Mouse (Mus musculus) kidney, embryonic 16.5 days (tissue): ENCODE results near the gene Tmem51. TPM values are rescaled to one million over a fixed set of nuclear protein-coding genes. Genes with fewer than 3 reads are reported as not detected.
A peak's percentile ranks its signal among the peaks of the same experiment; 100 is the strongest.
"Not testable (repeated sequence)": the region's sequence is repeated elsewhere in the genome, so short reads cannot be mapped to it uniquely, and the experiment has no call there.

Experiments used
- ATAC-seq: fragments of 200-750 bp; cut with Nextera tagmentation; 2 replicates; pipeline ENCODE4 v1.8.0; 2017; ENCODE audit warnings: moderate TSS enrichment; ENCODE audit not compliant: low FRiP score, low TSS enrichment
- H3K27ac ChIP-seq: fragments of 300-500 bp; sonication (generic); 2 replicates; pipeline ENCODE4 v1.5.1; 2014; ENCODE audit warnings: low read length
- H3K27me3 ChIP-seq: fragments of 300-500 bp; sonication (generic); 2 replicates; pipeline ENCODE4 v1.6.1; 2014; ENCODE audit warnings: low read length, control low read depth, mixed read lengths; ENCODE audit not compliant: insufficient read depth
- H3K36me3 ChIP-seq: fragments of 300-500 bp; sonication (generic); 2 replicates; pipeline ENCODE4 v1.6.1; 2014; ENCODE audit warnings: low read length, control low read depth, mixed read lengths; ENCODE audit not compliant: insufficient read depth
- H3K4me1 ChIP-seq: fragments of 300-500 bp; sonication (generic); 2 replicates; pipeline ENCODE4 v1.6.1; 2014; ENCODE audit warnings: low read length, control low read depth, mixed read lengths; ENCODE audit not compliant: insufficient read depth
- H3K4me2 ChIP-seq: fragments of 300-500 bp; sonication (generic); replicated peaks from 2 replicates; pipeline ENCODE4 v1.6.1; 2014; ENCODE audit warnings: low read depth, low read length
- H3K4me3 ChIP-seq: fragments of 300-500 bp; sonication (generic); 2 replicates; pipeline ENCODE4 v1.5.1; 2014; ENCODE audit warnings: mild to moderate bottlenecking, low read length
- H3K9ac ChIP-seq: fragments of 300-500 bp; sonication (generic); replicated peaks from 2 replicates; pipeline ENCODE4 v1.6.1; 2014; ENCODE audit warnings: low read length
- H3K9me3 ChIP-seq: fragments of 300-500 bp; sonication (generic); 2 replicates; pipeline ENCODE4 v1.6.1; 2016; ENCODE audit warnings: low read length, control low read depth
- WGBS: fragments of 180-500 bp; shearing (Covaris S2); extraction: QIAGEN DNeasy Blood & Tissue Kit; methylation state at CpG from one replicate; pipeline ENCODE4 v1.1.7; 2014; 5-methylcytosine and 5-hydroxymethylcytosine counted together
- polyA plus RNA-seq: library from polyadenylated mRNA; unstranded; fragments of >200 nt; fragmentation: Nextera tagmentation; extraction: Ambion mirVana; gene quantifications from 2 replicates; pipeline ENCODE4 v1.2.1, GENCODE M21; 2015

Gene Tmem51
- polyA plus RNA-seq, 1 experiment from 2014 or later = 41.6 TPM

- Histone ChIP-seq H3K9me3 (no peaks in the 10 kb centered on the region), H3K4me1 (peaks cover 49% of the 10 kb centered on the region), H3K9ac (no peak overlapping the region), H3K4me2 (no peak overlapping the region), H3K36me3 (no peaks in the 10 kb centered on the region), H3K27ac (peak overlapping the region; percentile 79), H3K4me3 (no peak overlapping the region), H3K27me3 (no peaks in the 10 kb centered on the region)
- peak; percentile 53; the same call in 1 of the 2 replicates for ATAC-seq
- WGBS = 46% methylated on average over 20 of the region's 22 CpGs
Observed at GRCm38 (mm10) chr4:142052391-142053132, 31.5 kb downstream of the Tmem51 start.

- ATAC-seq, H3K27me3 ChIP-seq, H3K4me3 ChIP-seq, H3K36me3 ChIP-seq, H3K9ac ChIP-seq, H3K4me2 ChIP-seq, H3K9me3 ChIP-seq: not testable (repeated sequence)
- Histone ChIP-seq H3K27ac (peak overlapping the region; percentile 73), H3K4me1 (peaks cover 56% of the 10 kb centered on the region)
- 78% methylated on average over 6 of the region's 6 CpGs for WGBS
Observed at GRCm38 (mm10) chr4:142051883-142052282, 32.2 kb downstream of the Tmem51 start.

- WGBS = 95% methylated on average over 5 of the region's 5 CpGs
Observed at GRCm38 (mm10) chr4:142049963-142050362, 34.1 kb downstream of the Tmem51 start.

GRCm38 (mm10) chr4:142048391-142048790 lies 35.7 kb downstream of the Tmem51 start:
- ATAC-seq = no peak
- Histone ChIP-seq H3K9me3 (no peaks in the 10 kb centered on the region), H3K4me3 (no peak overlapping the region), H3K4me1 (peaks cover 64% of the 10 kb centered on the region), H3K36me3 (no peaks in the 10 kb centered on the region), H3K27ac (0 out of 2 replicates have a peak overlapping the region, but pooled peaks have one; percentile 85), H3K4me2 (no peak overlapping the region), H3K9ac (no peak overlapping the region), H3K27me3 (no peaks in the 10 kb centered on the region)
- WGBS = 56% methylated on average over 8 of the region's 8 CpGs

More at GRCm38 (mm10) chr4:142049963-142050362, 34.1 kb downstream of the Tmem51 start:
- no peaks in the 10 kb centered on the region for H3K27me3 ChIP-seq
- H3K4me2 ChIP-seq = no peak overlapping the region
- H3K4me3 ChIP-seq = no peak overlapping the region
- no peak overlapping the region for H3K9ac ChIP-seq
- H3K4me1 ChIP-seq = peaks cover 68% of the 10 kb centered on the region
- peak overlapping the region; percentile 40; the same call in 1 of the 2 replicates for H3K27ac ChIP-seq
- no peaks in the 10 kb centered on the region for H3K9me3 ChIP-seq
- ATAC-seq = no peak
- H3K36me3 ChIP-seq = no peaks in the 10 kb centered on the region

- 71% methylated on average over 5 of the region's 5 CpGs for WGBS
- Histone ChIP-seq H3K36me3 (no peaks in the 10 kb centered on the region), H3K4me3 (no peak overlapping the region), H3K9ac (no peak overlapping the region), H3K27ac (peak overlapping the region; percentile 85), H3K4me1 (peaks cover 56% of the 10 kb centered on the region), H3K27me3 (no peaks in the 10 kb centered on the region), H3K4me2 (no peak overlapping the region), H3K9me3 (no peaks in the 10 kb centered on the region)
- ATAC-seq = peak; percentile 70
Observed at GRCm38 (mm10) chr4:142047005-142047404, 37.1 kb downstream of the Tmem51 start.

- ATAC-seq = peak; percentile 50; the same call in 1 of the 2 replicates
- Histone ChIP-seq H3K36me3 (no peaks in the 10 kb centered on the region), H3K9ac (no peak overlapping the region), H3K9me3 (no peaks in the 10 kb centered on the region), H3K4me2 (no peak overlapping the region), H3K4me1 (peaks cover 58% of the 10 kb centered on the region), H3K27me3 (no peaks in the 10 kb centered on the region), H3K4me3 (no peak overlapping the region), H3K27ac (peak overlapping the region; percentile 35; the same call in 1 of the 2 replicates)
- 38% methylated on average over 7 of the region's 7 CpGs for WGBS
Observed at GRCm38 (mm10) chr4:142046496-142046895, 37.6 kb downstream of the Tmem51 start.

GRCm38 (mm10) chr4:142045595-142046163 lies 38.4 kb downstream of the Tmem51 start:
- WGBS = 74% methylated on average over 14 of the region's 14 CpGs
- H3K36me3 ChIP-seq = no peaks in the 10 kb centered on the region
- H3K9ac ChIP-seq = no peak overlapping the region
- H3K4me3 ChIP-seq = no peak overlapping the region
- ATAC-seq = no peak
- peaks cover 63% of the 10 kb centered on the region for H3K4me1 ChIP-seq
- peak overlapping the region; percentile 35 for H3K27ac ChIP-seq
- H3K9me3 ChIP-seq = no peaks in the 10 kb centered on the region
- H3K27me3 ChIP-seq = no peaks in the 10 kb centered on the region
- no peak overlapping the region for H3K4me2 ChIP-seq

GRCm38 (mm10) chr4:142044452-142044851 lies 39.7 kb downstream of the Tmem51 start:
- H3K9me3 ChIP-seq = no peaks in the 10 kb centered on the region
- no peaks in the 10 kb centered on the region for H3K36me3 ChIP-seq
- WGBS = 29% methylated on average over 12 of the region's 12 CpGs
- H3K9ac ChIP-seq = 0 out of 2 replicates have a peak overlapping the region, but pooled peaks have one; percentile 14
- H3K4me2 ChIP-seq = no peak overlapping the region
- H3K27ac ChIP-seq = peak overlapping the region; percentile 70
- no peaks in the 10 kb centered on the region for H3K27me3 ChIP-seq
- peak; percentile 36 for ATAC-seq
- H3K4me3 ChIP-seq = no peak overlapping the region
- peaks cover 57% of the 10 kb centered on the region for H3K4me1 ChIP-seq

GRCm38 (mm10) chr4:142039662-142040353 lies 44.3 kb downstream of the Tmem51 start:
- Histone ChIP-seq H3K36me3 (no peaks in the 10 kb centered on the region; the same call in 1 of the 2 replicates), H3K4me2 (no peak overlapping the region), H3K4me3 (no peak overlapping the region), H3K27me3 (no peaks in the 10 kb centered on the region), H3K9me3 (no peaks in the 10 kb centered on the region), H3K27ac (no peak overlapping the region), H3K4me1 (peaks cover 34% of the 10 kb centered on the region), H3K9ac (no peak overlapping the region)
- no peak for ATAC-seq
- 83% methylated on average over 9 of the region's 9 CpGs for WGBS
